Mouse (Mus musculus) MEL (cell line): ENCODE measurements at regions not wholly inside any gene's neighbourhood (a gene's known extent, or its start where the extent isn't known, plus 50 kb on each side); places are given as distances from the start of the nearest gene placed in this dataset.
A peak's percentile ranks its signal among the peaks of the same experiment; 100 is the strongest.

Experiments used
- DNase-seq: peaks from one replicate; pipeline ENCODE4 v3.0.0; 2011; ENCODE audit warnings: low read depth, low spot score
- H3K27ac ChIP-seq: 2 replicates; pipeline ENCODE4 v1.5.1; 2012; ENCODE audit warnings: low read depth, mild to moderate bottlenecking, control low read depth, low read length, moderate library complexity; ENCODE audit not compliant: control insufficient read depth
- H3K27me3 ChIP-seq, 2 experiments: fragments of 150-350 bp in 1 of 2; sonication (generic) in 1 of 2; 2 replicates each; pipeline ENCODE4 v1.6.1; 2012; ENCODE audit warnings: low read length in 2 of 2, mild to moderate bottlenecking in 2 of 2, improper control_type of control experiment in 1 of 2, moderate library complexity in 1 of 2; ENCODE audit not compliant: insufficient read depth in 2 of 2, control insufficient read depth in 1 of 2
- H3K36me3 ChIP-seq, 2 experiments: 2 replicates each; pipeline ENCODE4 v1.6.1; 2012 to 2014; ENCODE audit warnings: low read length in 2 of 2, improper control_type of control experiment in 1 of 2, inconsistent platforms in 1 of 2, mild to moderate bottlenecking in 1 of 2; ENCODE audit not compliant: insufficient read depth in 2 of 2, control insufficient read depth in 1 of 2
- H3K4me1 ChIP-seq, 2 experiments: fragments of 150-350 bp in 1 of 2; sonication (generic) in 1 of 2; 2 replicates each; pipeline ENCODE4 v1.6.1; 2012; ENCODE audit warnings: low read length in 2 of 2, improper control_type of control experiment in 1 of 2, mild to moderate bottlenecking in 1 of 2; ENCODE audit not compliant: insufficient read depth in 2 of 2, control insufficient read depth in 1 of 2
- H3K4me3 ChIP-seq, 2 experiments: fragments of 150-350 bp in 1 of 2; sonication (generic) in 1 of 2; 2 replicates each; pipeline ENCODE4 v1.5.1; 2012; ENCODE audit warnings: low read depth in 2 of 2, low read length in 2 of 2, mild to moderate bottlenecking in 2 of 2, moderate library complexity in 2 of 2, control low read depth in 1 of 2, improper control_type of control experiment in 1 of 2; ENCODE audit not compliant: control insufficient read depth in 1 of 2, insufficient read depth in 1 of 2
- H3K79me2 ChIP-seq: 2 replicates; pipeline ENCODE4 v1.6.1; 2012; ENCODE audit warnings: mild to moderate bottlenecking, low read length, moderate library complexity; ENCODE audit not compliant: control insufficient read depth, poor library complexity, insufficient read depth
- H3K9ac ChIP-seq: 2 replicates; pipeline ENCODE4 v1.6.1; 2012; ENCODE audit warnings: low read depth, mild to moderate bottlenecking, control low read depth, low read length, moderate library complexity; ENCODE audit not compliant: control insufficient read depth, poor library complexity, severe bottlenecking
- H3K9me3 ChIP-seq: fragments of 150-350 bp; sonication (generic); replicated peaks from 2 replicates; pipeline ENCODE4 v1.6.1; 2012; ENCODE audit warnings: mild to moderate bottlenecking, low read length, improper control_type of control experiment, moderate library complexity; ENCODE audit not compliant: insufficient read depth
- BHLHE40 ChIP-seq: IDR thresholded peaks from 2 replicates; pipeline ENCODE4 v1.6.1; 2012; ENCODE audit warnings: low read depth, mild to moderate bottlenecking, inconsistent platforms, low read length, improper control_type of control experiment, borderline replicate concordance
- CHD1 ChIP-seq: IDR thresholded peaks from 2 replicates; pipeline ENCODE4 v1.6.1; 2012; ENCODE audit warnings: low read depth, mild to moderate bottlenecking, inconsistent platforms, low read length, improper control_type of control experiment
- CHD2 ChIP-seq: IDR thresholded peaks from 2 replicates; pipeline ENCODE4 v1.6.1; 2011; ENCODE audit warnings: low read length, improper control_type of control experiment
- E2F4 ChIP-seq: IDR thresholded peaks from 2 replicates; pipeline ENCODE4 v1.6.1; 2011; ENCODE audit warnings: low read depth, low read length, improper control_type of control experiment, borderline replicate concordance
- ELF1 ChIP-seq: IDR thresholded peaks from 2 replicates; pipeline ENCODE4 v1.6.1; 2014; ENCODE audit warnings: low read depth, mild to moderate bottlenecking, inconsistent platforms, low read length, improper control_type of control experiment, moderate library complexity
- EP300 ChIP-seq, 2 experiments: IDR thresholded peaks; 2 replicates each; pipeline ENCODE4 v1.6.1; 2011; ENCODE audit warnings: improper control_type of control experiment in 2 of 2, low read length in 2 of 2, low read depth in 1 of 2, mild to moderate bottlenecking in 1 of 2
- ETS1 ChIP-seq: IDR thresholded peaks from 2 replicates; pipeline ENCODE4 v1.6.1; 2012; ENCODE audit warnings: low read depth, mild to moderate bottlenecking, inconsistent platforms, low read length, improper control_type of control experiment, moderate library complexity
- GABPA ChIP-seq: IDR thresholded peaks from 2 replicates; pipeline ENCODE4 v1.6.1; 2012; ENCODE audit warnings: low read depth, mild to moderate bottlenecking, inconsistent platforms, low read length, improper control_type of control experiment, moderate library complexity
- GATA1 ChIP-seq: IDR thresholded peaks from 2 replicates; pipeline ENCODE4 v1.6.1; 2011; ENCODE audit warnings: low read depth, low read length, improper control_type of control experiment
- HCFC1 ChIP-seq: IDR thresholded peaks from 2 replicates; pipeline ENCODE4 v1.6.1; 2012; ENCODE audit warnings: low read depth, mild to moderate bottlenecking, inconsistent platforms, low read length, improper control_type of control experiment, moderate library complexity
- JUND ChIP-seq: IDR thresholded peaks from 2 replicates; pipeline ENCODE4 v1.6.1; 2011; ENCODE audit warnings: low read depth, mild to moderate bottlenecking, improper control_type of control experiment, low read length
- KAT2A ChIP-seq: conservative IDR thresholded peaks from 2 replicates; pipeline ENCODE4 v1.6.1; 2012; ENCODE audit warnings: low read depth, low read length, improper control_type of control experiment, inconsistent platforms
- MAFK ChIP-seq: IDR thresholded peaks from 2 replicates; pipeline ENCODE4 v1.6.1; 2011; ENCODE audit warnings: low read depth, mild to moderate bottlenecking, low read length, improper control_type of control experiment, borderline replicate concordance
- MAX ChIP-seq: IDR thresholded peaks from 2 replicates; pipeline ENCODE4 v1.6.1; 2011; ENCODE audit warnings: low read length, improper control_type of control experiment
- MAZ ChIP-seq: IDR thresholded peaks from 2 replicates; pipeline ENCODE4 v1.6.1; 2012; ENCODE audit warnings: low read depth, mild to moderate bottlenecking, inconsistent platforms, low read length, improper control_type of control experiment
- MEF2A ChIP-seq: IDR thresholded peaks from 2 replicates; pipeline ENCODE4 v1.6.1; 2014; ENCODE audit warnings: low read depth, mild to moderate bottlenecking, inconsistent platforms, low read length, improper control_type of control experiment; ENCODE audit not compliant: poor library complexity, insufficient replicate concordance, severe bottlenecking; ENCODE audit errors: extremely low read depth
- MXI1 ChIP-seq: IDR thresholded peaks from 2 replicates; pipeline ENCODE4 v1.6.1; 2011; ENCODE audit warnings: mild to moderate bottlenecking, low read depth, low read length, improper control_type of control experiment
- MYB ChIP-seq: IDR thresholded peaks from 2 replicates; pipeline ENCODE4 v1.6.1; 2011; ENCODE audit warnings: mild to moderate bottlenecking, low read depth, low read length, improper control_type of control experiment
- MYC ChIP-seq: IDR thresholded peaks from 2 replicates; pipeline ENCODE4 v1.6.1; 2011; ENCODE audit warnings: low read depth, mild to moderate bottlenecking, low read length, improper control_type of control experiment, moderate library complexity
- NELFE ChIP-seq: IDR thresholded peaks from 2 replicates; pipeline ENCODE4 v1.6.1; 2011; ENCODE audit warnings: low read depth, low read length, improper control_type of control experiment
- NRF1 ChIP-seq: IDR thresholded peaks from 2 replicates; pipeline ENCODE4 v1.6.1; 2014; ENCODE audit warnings: low read depth, mild to moderate bottlenecking, inconsistent platforms, low read length, improper control_type of control experiment, moderate library complexity; ENCODE audit not compliant: poor library complexity, insufficient read depth, severe bottlenecking
- POLR2A ChIP-seq, 2 experiments: IDR thresholded peaks; 2 replicates each; pipeline ENCODE4 v1.6.1; 2011 to 2012; ENCODE audit warnings: low read length in 2 of 2, mild to moderate bottlenecking in 2 of 2, control low read depth in 1 of 2, improper control_type of control experiment in 1 of 2, low read depth in 1 of 2, moderate library complexity in 1 of 2; ENCODE audit not compliant: control insufficient read depth in 1 of 2, insufficient read depth in 1 of 2, poor library complexity in 1 of 2
- POLR2AphosphoS2 ChIP-seq: IDR thresholded peaks from 2 replicates; pipeline ENCODE4 v1.6.1; 2011; ENCODE audit warnings: low read length, improper control_type of control experiment
- POLR2AphosphoS5 ChIP-seq: IDR thresholded peaks from 2 replicates; pipeline ENCODE4 v1.6.1; 2012; ENCODE audit warnings: low read depth, borderline replicate concordance, mild to moderate bottlenecking, inconsistent platforms, low read length, moderate library complexity, mixed read lengths
- RAD21 ChIP-seq: IDR thresholded peaks from 2 replicates; pipeline ENCODE4 v1.6.1; 2011; ENCODE audit warnings: mild to moderate bottlenecking, low read depth, low read length, improper control_type of control experiment
- RCOR1 ChIP-seq: IDR thresholded peaks from 2 replicates; pipeline ENCODE4 v1.6.1; 2012; ENCODE audit warnings: low read depth, mild to moderate bottlenecking, inconsistent platforms, low read length, improper control_type of control experiment
- SIN3A ChIP-seq: IDR thresholded peaks from 2 replicates; pipeline ENCODE4 v1.6.1; 2012; ENCODE audit warnings: low read length, improper control_type of control experiment, inconsistent platforms
- SMC3 ChIP-seq: IDR thresholded peaks from 2 replicates; pipeline ENCODE4 v1.6.1; 2011; ENCODE audit warnings: low read depth, low read length, improper control_type of control experiment
- TBP ChIP-seq: IDR thresholded peaks from 2 replicates; pipeline ENCODE4 v1.8.0; 2011; ENCODE audit warnings: low read depth, low read length, improper control_type of control experiment
- TCF12 ChIP-seq: IDR thresholded peaks from 2 replicates; pipeline ENCODE4 v1.6.1; 2014; ENCODE audit warnings: low read depth, mild to moderate bottlenecking, inconsistent platforms, low read length, improper control_type of control experiment, moderate library complexity
- UBTF ChIP-seq: IDR thresholded peaks from 2 replicates; pipeline ENCODE4 v1.6.1; 2012; ENCODE audit warnings: low read depth, mild to moderate bottlenecking, inconsistent platforms, low read length, improper control_type of control experiment, moderate library complexity, borderline replicate concordance; ENCODE audit not compliant: insufficient read depth
- USF1 ChIP-seq: IDR thresholded peaks from 2 replicates; pipeline ENCODE4 v1.6.1; 2014; ENCODE audit warnings: low read depth, mild to moderate bottlenecking, inconsistent platforms, low read length, improper control_type of control experiment, moderate library complexity
- USF2 ChIP-seq, 2 experiments: IDR thresholded peaks; 2 replicates each; pipeline ENCODE4 v1.6.1; 2011 to 2012; ENCODE audit warnings: improper control_type of control experiment in 2 of 2, low read length in 2 of 2, borderline replicate concordance in 1 of 2, inconsistent platforms in 1 of 2, low read depth in 1 of 2, mild to moderate bottlenecking in 1 of 2; ENCODE audit not compliant: insufficient read depth in 1 of 2
- ZC3H11A ChIP-seq: IDR thresholded peaks from 2 replicates; pipeline ENCODE4 v1.6.1; 2012; ENCODE audit warnings: low read depth, mild to moderate bottlenecking, inconsistent platforms, low read length, improper control_type of control experiment
- ZKSCAN1 ChIP-seq: IDR thresholded peaks from 2 replicates; pipeline ENCODE4 v1.6.1; 2012; ENCODE audit warnings: low read depth, mild to moderate bottlenecking, inconsistent platforms, low read length, improper control_type of control experiment, moderate library complexity
- ZMIZ1 ChIP-seq: IDR thresholded peaks from 2 replicates; pipeline ENCODE4 v1.6.1; 2012; ENCODE audit warnings: low read depth, mild to moderate bottlenecking, inconsistent platforms, low read length, improper control_type of control experiment, moderate library complexity
- ZNF384 ChIP-seq: IDR thresholded peaks from 2 replicates; pipeline ENCODE4 v1.6.1; 2012; ENCODE audit warnings: low read depth, mild to moderate bottlenecking, inconsistent platforms, low read length, improper control_type of control experiment

GRCm38 (mm10) chr4:55136283-55136682, 191.4 kb downstream of the Zfp462 start:
- DNase-seq, result peak; percentile 92
- no peaks in the 10 kb centered on the region for H3K9me3 ChIP-seq
- H3K27me3 ChIP-seq, result no peaks in the 10 kb centered on the region
- TF ChIP-seq ZKSCAN1, result no peak
- no peak for TF ChIP-seq USF1
- peak; percentile 96 for TF ChIP-seq GABPA
- no peak for TF ChIP-seq E2F4
- TF ChIP-seq MAZ, result 0 out of 2 replicates have a peak, but pooled peaks have one; percentile 24
- no peak for TF ChIP-seq MEF2A
- TF ChIP-seq MXI1, result peak; percentile 59; the same call in 1 of the 2 replicates
- TF ChIP-seq KAT2A, result peak; percentile 45; the same call in 1 of the 2 replicates
- TF ChIP-seq GATA1, result peak; percentile 77
- peak; percentile 62 for TF ChIP-seq CHD2
- peak; percentile 43; the same call in 1 of the 2 replicates for TF ChIP-seq MAX
- TF ChIP-seq TCF12, result peak; percentile 70
- no peak for TF ChIP-seq SMC3
- no peak for TF ChIP-seq ZC3H11A
- no peak for TF ChIP-seq NRF1
- no peak for TF ChIP-seq MYB
- no peak for TF ChIP-seq ZMIZ1
- no peak for TF ChIP-seq MYC
- peak; percentile 77 for TF ChIP-seq ETS1
- no peak for TF ChIP-seq ZNF384
- peak; percentile 47; the same call in 1 of the 2 replicates for TF ChIP-seq BHLHE40
- TF ChIP-seq RAD21, result no peak
- TF ChIP-seq POLR2AphosphoS2, result no peak
- no peak for TF ChIP-seq POLR2AphosphoS5
- TF ChIP-seq HCFC1, result peak; percentile 57; the same call in 1 of the 2 replicates
- TF ChIP-seq TBP, result peak; percentile 36; the same call in 1 of the 2 replicates
- TF ChIP-seq UBTF, result no peak
- TF ChIP-seq RCOR1, result peak; percentile 57; the same call in 1 of the 2 replicates
- no peak for TF ChIP-seq CHD1
- peak; percentile 87 for TF ChIP-seq MAFK
- no peak for TF ChIP-seq JUND
- TF ChIP-seq SIN3A, result peak; percentile 50
- no peak for TF ChIP-seq USF2 (IDR thresholded peaks at IDR 0.05; ENCODE audit: borderline replicate concordance in 1 of 2, insufficient read depth in 1 of 2, low read depth in 1 of 2, low read length in 2 of 2)
- TF ChIP-seq ELF1, result peak; percentile 11; the same call in 1 of the 2 replicates
- peak; percentile 49 for TF ChIP-seq NELFE
- TF ChIP-seq POLR2A (IDR thresholded peaks at IDR 0.05; ENCODE audit: control insufficient read depth in 1 of 2, insufficient read depth in 1 of 2, low read depth in 1 of 2, low read length in 2 of 2, poor library complexity in 1 of 2), result peak in 1 of 2 experiments; percentile 46; a peak in 1 of 4 replicates
- peak; percentile 70 to 83 for TF ChIP-seq EP300 (IDR thresholded peaks at IDR 0.05; ENCODE audit: low read depth in 1 of 2, low read length in 2 of 2)

More at GRCm38 (mm10) chr4:55136283-55136682, 191.4 kb downstream of the Zfp462 start:
- Histone ChIP-seq H3K9ac (peak overlapping the region; percentile 54), H3K4me1 (peaks cover 10 to 27% of the 10 kb centered on the region in 2 experiments), H3K4me3 (peak overlapping the region; percentile 31 to 36; a peak in 3 of 4 replicates), H3K27ac (peak overlapping the region; percentile 99), H3K36me3 (peaks cover 0 to 18% of the 10 kb centered on the region in 2 experiments; a peak in 2 of 4 replicates), H3K79me2 (no peaks in the 10 kb centered on the region)
